Mouse (Mus musculus): Measurements from ENCODE around the gene Gatm. TPM values are rescaled to one million over a fixed set of nuclear protein-coding genes. Genes with fewer than 3 reads are reported as not detected.

The Gatm gene
- total RNA-seq, 2 experiments from 2014 or later: 3.1 to 3.2 TPM

DNA sequence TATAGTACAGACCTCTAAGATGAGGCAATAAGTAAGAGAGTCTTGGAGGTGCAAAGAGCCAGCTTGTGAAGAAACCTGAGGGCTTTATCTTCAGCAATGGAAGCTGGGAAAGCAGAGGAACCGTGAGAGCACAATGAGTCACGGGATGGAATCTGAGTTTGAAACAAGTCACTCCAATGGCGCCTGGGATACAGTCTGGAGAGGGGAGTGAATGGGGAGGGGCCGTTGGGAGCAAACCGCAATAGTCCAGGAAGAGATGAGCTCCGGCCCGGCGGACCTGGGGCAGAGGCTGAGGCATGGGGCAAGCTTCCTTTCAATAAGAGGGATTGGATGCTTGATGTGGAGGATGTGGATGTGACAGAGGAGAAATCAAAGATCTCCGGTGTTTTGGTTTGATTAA lies 2.3 kb downstream of the Gatm start:
- DNase-seq: no peak

DNA sequence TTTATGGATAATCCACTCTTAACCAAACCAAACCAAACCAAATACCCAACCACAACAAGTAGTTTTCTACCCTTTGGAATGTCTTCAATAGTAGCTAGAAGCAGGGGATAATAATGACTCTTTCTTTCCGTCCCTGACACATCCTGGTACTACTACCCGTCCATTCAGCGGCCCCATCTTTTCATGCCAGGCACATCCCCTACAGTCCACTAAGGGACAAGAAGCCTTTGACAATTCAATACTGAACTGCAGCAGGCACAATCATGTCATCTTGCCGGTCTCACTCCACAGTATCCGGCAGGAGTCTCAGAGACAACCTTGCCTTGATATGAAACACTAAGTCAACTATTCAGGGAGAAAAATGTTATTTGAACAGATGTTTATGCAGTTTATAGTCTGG lies 5.3 kb downstream of the Gatm start:
- no peak for DNase-seq

DNA sequence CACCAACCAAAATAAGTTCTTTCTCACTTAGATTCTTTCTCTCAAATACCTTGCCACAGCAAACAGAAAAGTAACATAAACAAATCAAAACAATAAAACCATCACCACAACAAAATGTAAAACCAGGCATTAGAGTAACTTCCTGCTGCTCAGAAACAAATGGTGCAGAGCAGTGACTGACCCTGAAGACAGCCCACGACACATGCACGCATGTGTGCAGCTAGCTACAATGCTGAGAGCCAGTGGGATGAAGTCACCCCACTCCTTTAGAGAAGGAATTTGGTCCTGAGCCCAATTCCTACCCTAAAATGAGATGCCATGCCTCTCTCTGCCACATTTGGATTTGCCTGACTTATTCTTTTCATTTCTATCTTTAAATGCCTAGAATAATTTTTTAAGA lies 9.7 kb downstream of the Gatm start:
- no peak for DNase-seq

GRCm38 (mm10) chr2:122599736-122600135 lies 11.4 kb downstream of the Gatm start:
- DNase-seq: peak; percentile 25 to 56

DNA sequence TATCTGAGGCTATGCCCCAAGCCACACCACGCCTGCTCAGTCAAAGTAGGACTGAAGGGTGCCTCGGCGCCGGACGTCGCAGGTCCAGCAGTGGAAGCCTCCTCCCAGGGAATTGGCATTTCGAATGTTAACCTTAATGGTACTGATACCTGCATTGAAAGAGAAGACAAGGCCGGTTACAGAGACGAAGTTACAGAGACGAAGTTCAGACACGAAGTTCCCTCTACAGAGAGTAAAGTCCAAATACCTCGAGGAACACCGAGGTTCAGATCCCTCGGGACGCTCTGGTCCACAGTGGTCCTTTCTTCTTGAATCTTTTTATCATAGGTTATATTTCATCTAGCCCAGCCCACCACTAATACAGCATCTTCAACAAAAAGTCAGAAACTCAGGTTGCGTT lies 15.6 kb downstream of the Gatm start:
- DNase-seq: no peak

DNA sequence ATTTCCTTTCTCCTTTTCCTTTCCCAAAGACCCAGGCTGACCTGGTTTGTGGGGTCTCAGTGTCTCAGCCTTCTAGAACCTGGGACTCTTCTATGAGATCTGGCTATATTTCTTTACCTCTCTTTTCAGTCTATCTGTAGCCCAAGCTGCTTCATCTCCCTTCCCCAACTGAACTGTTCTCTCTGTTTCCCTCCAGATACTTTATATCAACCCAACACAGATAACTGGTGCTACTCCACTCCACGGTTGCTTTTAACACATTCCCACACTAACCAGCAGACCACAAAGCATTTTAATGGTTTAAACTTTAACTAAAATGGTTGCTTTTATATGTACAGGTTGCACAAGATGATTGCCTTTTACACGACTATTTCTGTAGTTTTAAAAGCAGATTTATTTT lies 19.9 kb downstream of the Gatm start:
- no peak for DNase-seq

GRCm38 (mm10) chr2:122590351-122590750 lies 20.8 kb downstream of the Gatm start:
- no peak for DNase-seq

- no peak for DNase-seq
Observed at GRCm38 (mm10) chr2:122587861-122588519, 23.1 kb downstream of the Gatm start.

GRCm38 (mm10) chr2:122586258-122586657 lies 24.8 kb downstream of the Gatm start:
- no peak for DNase-seq

GRCm38 (mm10) chr2:122582324-122582723 lies 28.8 kb downstream of the Gatm start:
- DNase-seq: no peak

GRCm38 (mm10) chr2:122581361-122582017 lies 29.6 kb downstream of the Gatm start:
- DNase-seq: peak; percentile 52 to 74

GRCm38 (mm10) chr2:122580426-122580825 lies 30.7 kb downstream of the Gatm start:
- DNase-seq: no peak

GRCm38 (mm10) chr2:122577316-122577715 lies 33.8 kb downstream of the Gatm start:
- no peak for DNase-seq

GRCm38 (mm10) chr2:122576295-122576694 lies 34.8 kb downstream of the Gatm start:
- no peak for DNase-seq

GRCm38 (mm10) chr2:122575470-122575869 lies 35.6 kb downstream of the Gatm start:
- DNase-seq: peak; percentile 47 to 66

DNA sequence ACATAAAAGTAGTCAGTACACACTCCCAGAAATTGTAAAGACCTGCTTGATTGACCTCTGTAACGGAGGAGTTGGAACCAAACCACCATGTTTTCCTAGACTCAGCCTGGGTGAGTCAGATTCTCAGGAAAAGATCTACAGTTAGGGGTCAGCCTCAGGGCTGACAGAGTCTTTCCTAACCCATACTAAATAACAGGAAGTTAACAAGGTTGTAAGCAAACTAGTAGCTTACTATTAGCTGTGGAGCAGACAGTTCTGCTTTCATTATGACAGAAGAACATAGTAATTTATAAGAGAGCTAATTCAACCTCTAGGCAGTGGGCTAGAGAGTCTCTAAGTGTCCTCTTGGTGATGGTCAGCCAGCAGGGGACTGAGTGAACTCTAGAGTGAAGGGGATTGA lies 38.7 kb downstream of the Gatm start:
- no peak for DNase-seq

DNA sequence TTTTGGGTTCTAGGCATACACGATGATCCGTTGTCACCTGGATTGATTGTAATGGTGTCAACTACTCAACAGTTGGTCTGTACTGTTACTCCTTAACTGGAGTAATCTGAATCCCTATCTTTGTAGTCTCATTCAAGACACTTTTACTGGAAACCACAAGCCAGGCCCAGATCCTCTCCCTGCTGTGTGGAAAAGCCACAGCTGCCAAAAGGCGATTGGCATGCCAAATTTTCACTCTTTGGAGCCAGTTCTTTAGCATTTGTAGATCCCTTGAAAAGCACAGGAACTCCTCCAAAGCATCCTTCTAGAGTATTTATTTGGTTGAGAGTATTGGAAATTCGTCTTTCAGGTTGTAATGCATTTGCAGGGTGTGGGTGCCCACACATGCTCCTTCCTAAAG lies 39.8 kb downstream of the Gatm start:
- DNase-seq: no peak

DNA sequence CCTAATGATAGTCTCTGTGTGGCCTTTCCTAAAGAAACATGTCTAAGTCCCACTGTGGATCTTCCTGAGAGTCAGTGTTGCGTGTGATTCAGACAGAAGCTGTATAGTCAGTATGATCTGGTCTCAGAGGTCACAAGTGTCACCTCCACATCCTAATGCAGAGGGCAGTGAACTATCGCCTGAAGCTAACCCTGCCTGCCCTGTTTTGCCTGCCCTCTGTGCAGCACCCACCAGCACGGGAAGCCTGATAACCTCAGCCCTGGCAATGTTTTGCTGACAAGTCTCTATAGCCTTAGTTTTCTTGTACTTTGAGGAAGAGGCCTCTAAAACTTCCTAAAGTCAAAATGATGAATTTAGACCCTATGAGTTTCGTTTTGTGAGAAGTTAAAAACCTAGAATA lies 40.7 kb downstream of the Gatm start:
- no peak for DNase-seq

DNA sequence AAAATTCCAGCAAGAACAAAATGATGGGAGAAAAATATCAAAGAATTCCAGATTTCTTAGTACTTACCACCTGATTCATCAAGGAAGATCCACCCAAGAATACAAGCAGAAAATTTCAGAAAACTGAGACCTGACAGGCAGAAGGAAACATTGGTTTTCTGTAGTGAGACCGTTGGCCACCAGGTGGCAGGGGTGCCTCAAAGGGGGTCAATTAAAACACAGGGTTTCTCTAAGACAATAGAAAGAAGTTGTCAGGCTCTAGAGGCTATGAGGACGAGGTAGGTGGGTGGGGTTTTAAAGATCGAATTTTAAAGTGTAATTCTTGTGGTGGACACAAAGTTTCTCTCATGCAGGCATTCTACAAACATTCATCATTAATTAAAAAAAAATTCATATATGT lies 41.7 kb downstream of the Gatm start:
- peak; percentile 54 to 87 for DNase-seq

- no peak for DNase-seq
Observed at GRCm38 (mm10) chr2:122562251-122562650, 48.9 kb downstream of the Gatm start.

DNA sequence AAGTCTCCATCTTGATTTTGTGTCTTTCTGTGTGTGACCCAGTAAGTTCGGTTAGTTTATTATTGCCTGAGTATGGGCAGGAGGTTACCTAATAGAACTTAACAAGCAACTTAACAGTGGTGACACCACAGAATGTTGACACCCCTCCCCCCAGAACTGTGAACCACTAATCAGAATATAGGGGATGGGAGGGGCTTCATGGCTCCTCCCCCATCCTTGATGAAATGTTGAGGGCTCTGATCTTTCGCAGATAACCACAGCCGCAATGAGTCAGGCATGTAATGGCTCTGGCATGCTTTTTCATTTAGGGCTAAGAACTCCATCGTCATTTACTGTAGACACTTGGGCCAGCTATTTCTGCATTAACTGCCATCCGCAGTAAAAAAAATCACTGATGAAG lies 49.9 kb downstream of the Gatm start:
- no peak for DNase-seq

DNA sequence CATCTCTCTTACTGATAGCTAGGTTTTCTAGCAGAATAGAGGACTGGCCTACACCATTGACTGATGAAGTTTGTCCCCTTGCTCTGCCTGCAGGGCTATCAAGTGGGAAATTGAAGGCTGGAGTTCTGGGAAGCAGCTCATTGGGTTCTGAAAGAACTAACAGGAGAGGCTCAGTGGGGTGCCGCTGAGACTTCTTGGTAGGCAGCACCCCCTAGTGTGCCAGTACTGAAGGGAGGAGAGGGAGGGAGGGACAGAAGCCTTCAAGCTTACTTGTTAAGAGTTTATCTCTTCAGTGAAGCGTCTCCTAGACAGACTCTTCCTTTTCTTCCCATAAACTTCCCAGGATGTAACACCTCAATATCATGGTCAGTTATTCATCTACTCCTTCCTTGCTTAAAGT lies 52.8 kb downstream of the Gatm start:
- DNase-seq: peak; percentile 32 to 55
